Mouse (Mus musculus): ENCODE measurements around the gene Tmc5.

DNA sequence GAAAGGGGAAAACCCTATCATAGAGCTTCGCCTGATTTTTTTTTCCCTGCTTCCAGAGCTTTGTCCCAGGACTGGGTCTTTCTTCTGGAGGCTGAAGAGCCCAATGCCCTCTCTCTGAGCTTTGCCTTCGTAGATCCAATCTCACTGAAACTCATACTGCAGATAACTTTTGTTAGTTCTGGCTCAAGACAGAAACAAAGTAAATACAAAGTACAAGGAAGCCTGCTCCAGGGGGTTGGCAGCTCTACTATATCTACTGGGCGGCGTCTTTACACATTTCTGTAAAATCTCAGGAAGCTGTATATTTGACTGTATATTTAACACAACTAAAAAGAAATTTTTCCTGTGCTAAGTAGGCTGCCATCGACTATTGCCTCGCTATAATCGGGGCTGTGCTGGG is 13.3 kb upstream of the Tmc5 start:
- no peak for TF ChIP-seq CTCF (IDR thresholded peaks at IDR 0.05; ENCODE audit: borderline replicate concordance, insufficient read depth, low read length)
- TF ChIP-seq POLR2A (IDR thresholded peaks at IDR 0.05; ENCODE audit: low read depth, low read length), result no peak
